Mouse (Mus musculus) lung, postnatal 0 days (tissue): ENCODE measurements around the gene Clpsl2. TPM values are rescaled to one million over a fixed set of nuclear protein-coding genes. Genes with fewer than 3 reads are reported as not detected.

Experiments used
- ATAC-seq: fragments of 200-750 bp; cut with Nextera tagmentation; 2 replicates; pipeline ENCODE4 v1.8.0; 2017; ENCODE audit warnings: moderate library complexity
- DNase-seq: peaks from one replicate; pipeline ENCODE4 v3.0.0-alpha.2; 2016; ENCODE audit warnings: low spot score
- H3K27ac ChIP-seq: fragments of 300-500 bp; sonication (generic); 2 replicates; pipeline ENCODE4 v1.5.1; 2014; ENCODE audit warnings: antibody characterized with exemption, mild to moderate bottlenecking, low read length, mixed read lengths
- H3K27me3 ChIP-seq: fragments of 300-500 bp; sonication (generic); replicated peaks from 2 replicates; pipeline ENCODE4 v1.6.1; 2014; ENCODE audit warnings: low read length, mixed read lengths; ENCODE audit not compliant: insufficient read depth
- H3K36me3 ChIP-seq: fragments of 300-500 bp; sonication (generic); 2 replicates; pipeline ENCODE4 v1.6.1; 2014; ENCODE audit warnings: low read length, mixed read lengths; ENCODE audit not compliant: insufficient read depth
- H3K4me1 ChIP-seq: fragments of 300-500 bp; sonication (generic); 2 replicates; pipeline ENCODE4 v1.6.1; 2014; ENCODE audit warnings: antibody characterized with exemption, low read depth, low read length, mixed read lengths; ENCODE audit not compliant: insufficient read depth
- H3K4me2 ChIP-seq: fragments of 300-500 bp; sonication (generic); replicated peaks from 2 replicates; pipeline ENCODE4 v1.6.1; 2014; ENCODE audit warnings: low read depth, mild to moderate bottlenecking, low read length, moderate library complexity, mixed read lengths
- H3K4me3 ChIP-seq: fragments of 300-500 bp; sonication (generic); 2 replicates; pipeline ENCODE4 v1.5.1; 2014; ENCODE audit warnings: low read depth, low read length
- H3K9ac ChIP-seq: fragments of 300-500 bp; sonication (generic); replicated peaks from 2 replicates; pipeline ENCODE4 v1.6.1; 2014; ENCODE audit warnings: low read depth, mild to moderate bottlenecking
- H3K9me3 ChIP-seq: fragments of 300-500 bp; sonication (generic); 2 replicates; pipeline ENCODE4 v1.6.1; 2016; ENCODE audit warnings: low read length, mixed read lengths
- CTCF ChIP-seq: IDR thresholded peaks from 2 replicates; pipeline ENCODE4 v1.5.1; 2016; ENCODE audit warnings: antibody characterized with exemption, mild to moderate bottlenecking
- EP300 ChIP-seq: IDR thresholded peaks from 2 replicates; pipeline ENCODE4 v1.6.1; 2016; ENCODE audit warnings: antibody characterized with exemption, mild to moderate bottlenecking, control low read depth
- WGBS: fragments of 180-500 bp; shearing (Covaris S2); extraction: QIAGEN DNeasy Blood & Tissue Kit; methylation state at CpG from one replicate; pipeline ENCODE4 v1.1.7; 2014; 5-methylcytosine and 5-hydroxymethylcytosine counted together
- polyA plus RNA-seq: library from polyadenylated mRNA; unstranded; fragments of >200 nt; fragmentation: Nextera tagmentation; extraction: Ambion mirVana; gene quantifications from 2 replicates; pipeline ENCODE4 v1.2.1, GENCODE M21; 2015

Clpsl2 gene
- polyA plus RNA-seq, 1 experiment from 2014 or later: not detected

- peak; percentile 52 for DNase-seq
- Histone ChIP-seq H3K4me2 (peak within 1 kb of the TSS; percentile 11; the same call in 1 of the 2 replicates), H3K27me3 (no peaks in the 10 kb centered on the region), H3K27ac (no peak within 1 kb of the TSS), H3K9me3 (no peaks in the 10 kb centered on the region), H3K9ac (no peak within 1 kb of the TSS), H3K36me3 (no peaks in the 10 kb centered on the region), H3K4me3 (no peak within 1 kb of the TSS), H3K4me1 (no peaks in the 10 kb centered on the region)
- WGBS: 21% methylated on average over 48 of the region's 50 CpGs
- no peak for TF ChIP-seq CTCF
- no peak for TF ChIP-seq EP300
- peak; percentile 80 for ATAC-seq
Observed at GRCm38 (mm10) chr17:28575244-28576125, 26.3 kb downstream of the Clpsl2 start, which contains the start of gene Lhfpl5. TSS of gene Lhfpl5 (plus strand) at chr17:28575641.

GRCm38 (mm10) chr17:28580396-28580795, 31.2 kb downstream of the Clpsl2 start:
- H3K9me3 ChIP-seq: no peaks in the 10 kb centered on the region
- H3K4me2 ChIP-seq: no peak overlapping the region
- H3K27ac ChIP-seq: no peak overlapping the region
- no peak for TF ChIP-seq CTCF
- no peak for TF ChIP-seq EP300
- ATAC-seq: peak; percentile 80
- H3K36me3 ChIP-seq: no peaks in the 10 kb centered on the region
- no peak overlapping the region for H3K4me3 ChIP-seq
- no peaks in the 10 kb centered on the region for H3K27me3 ChIP-seq
- H3K4me1 ChIP-seq: no peaks in the 10 kb centered on the region
- DNase-seq: peak; percentile 88
- 4% methylated on average over 9 of the region's 9 CpGs for WGBS
- no peak overlapping the region for H3K9ac ChIP-seq

GRCm38 (mm10) chr17:28581056-28581455, 31.8 kb downstream of the Clpsl2 start:
- Histone ChIP-seq H3K9me3 (no peaks in the 10 kb centered on the region), H3K27me3 (no peaks in the 10 kb centered on the region), H3K9ac (no peak overlapping the region), H3K4me2 (no peak overlapping the region), H3K4me3 (no peak overlapping the region), H3K27ac (no peak overlapping the region), H3K36me3 (no peaks in the 10 kb centered on the region), H3K4me1 (no peaks in the 10 kb centered on the region)
- 51% methylated on average over 2 of the region's 2 CpGs for WGBS
- DNase-seq: no peak
- ATAC-seq: no peak
- TF ChIP-seq CTCF (no peak; the same call in 1 of the 2 replicates), EP300 (no peak)

GRCm38 (mm10) chr17:28586509-28586908, 37.3 kb downstream of the Clpsl2 start:
- WGBS: 77% methylated on average over 3 of the region's 3 CpGs

GRCm38 (mm10) chr17:28588591-28588990, 39.4 kb downstream of the Clpsl2 start:
- WGBS: 74% methylated on average over 2 of the region's 2 CpGs

More at GRCm38 (mm10) chr17:28586509-28586908, 37.3 kb downstream of the Clpsl2 start:
- Histone ChIP-seq H3K27ac (no peak overlapping the region), H3K4me3 (no peak overlapping the region), H3K36me3 (peaks cover 11% of the 10 kb centered on the region), H3K4me2 (no peak overlapping the region), H3K9me3 (no peaks in the 10 kb centered on the region), H3K27me3 (no peaks in the 10 kb centered on the region), H3K4me1 (no peaks in the 10 kb centered on the region), H3K9ac (no peak overlapping the region)
- TF ChIP-seq EP300: no peak
- no peak for TF ChIP-seq CTCF
- no peak for DNase-seq
- ATAC-seq: peak; percentile 40; the same call in 1 of the 2 replicates

GRCm38 (mm10) chr17:28590596-28590995, 41.4 kb downstream of the Clpsl2 start:
- peak; percentile 15 for DNase-seq
- no peak overlapping the region for H3K9ac ChIP-seq
- peaks cover 20% of the 10 kb centered on the region for H3K36me3 ChIP-seq
- no peaks in the 10 kb centered on the region for H3K27me3 ChIP-seq
- H3K4me1 ChIP-seq: no peaks in the 10 kb centered on the region
- H3K4me2 ChIP-seq: no peak overlapping the region
- H3K9me3 ChIP-seq: no peaks in the 10 kb centered on the region
- H3K27ac ChIP-seq: no peak overlapping the region
- no peak; the same call in 1 of the 2 replicates for ATAC-seq
- TF ChIP-seq CTCF: no peak
- no peak for TF ChIP-seq EP300
- WGBS: 64% methylated on average over 3 of the region's 3 CpGs
- H3K4me3 ChIP-seq: no peak overlapping the region

More at GRCm38 (mm10) chr17:28588591-28588990, 39.4 kb downstream of the Clpsl2 start:
- H3K4me3 ChIP-seq: no peak overlapping the region
- H3K27me3 ChIP-seq: no peaks in the 10 kb centered on the region
- no peak for TF ChIP-seq CTCF
- no peak for TF ChIP-seq EP300
- no peak overlapping the region for H3K4me2 ChIP-seq
- H3K36me3 ChIP-seq: peaks cover 19% of the 10 kb centered on the region
- DNase-seq (no peak), ATAC-seq (no peak)
- H3K27ac ChIP-seq: no peak overlapping the region
- H3K9me3 ChIP-seq: no peaks in the 10 kb centered on the region
- H3K4me1 ChIP-seq: no peaks in the 10 kb centered on the region
- H3K9ac ChIP-seq: no peak overlapping the region
